Comparison of ENCODE assay signal across 8 mouse cellular contexts in the genomic region with DNA sequence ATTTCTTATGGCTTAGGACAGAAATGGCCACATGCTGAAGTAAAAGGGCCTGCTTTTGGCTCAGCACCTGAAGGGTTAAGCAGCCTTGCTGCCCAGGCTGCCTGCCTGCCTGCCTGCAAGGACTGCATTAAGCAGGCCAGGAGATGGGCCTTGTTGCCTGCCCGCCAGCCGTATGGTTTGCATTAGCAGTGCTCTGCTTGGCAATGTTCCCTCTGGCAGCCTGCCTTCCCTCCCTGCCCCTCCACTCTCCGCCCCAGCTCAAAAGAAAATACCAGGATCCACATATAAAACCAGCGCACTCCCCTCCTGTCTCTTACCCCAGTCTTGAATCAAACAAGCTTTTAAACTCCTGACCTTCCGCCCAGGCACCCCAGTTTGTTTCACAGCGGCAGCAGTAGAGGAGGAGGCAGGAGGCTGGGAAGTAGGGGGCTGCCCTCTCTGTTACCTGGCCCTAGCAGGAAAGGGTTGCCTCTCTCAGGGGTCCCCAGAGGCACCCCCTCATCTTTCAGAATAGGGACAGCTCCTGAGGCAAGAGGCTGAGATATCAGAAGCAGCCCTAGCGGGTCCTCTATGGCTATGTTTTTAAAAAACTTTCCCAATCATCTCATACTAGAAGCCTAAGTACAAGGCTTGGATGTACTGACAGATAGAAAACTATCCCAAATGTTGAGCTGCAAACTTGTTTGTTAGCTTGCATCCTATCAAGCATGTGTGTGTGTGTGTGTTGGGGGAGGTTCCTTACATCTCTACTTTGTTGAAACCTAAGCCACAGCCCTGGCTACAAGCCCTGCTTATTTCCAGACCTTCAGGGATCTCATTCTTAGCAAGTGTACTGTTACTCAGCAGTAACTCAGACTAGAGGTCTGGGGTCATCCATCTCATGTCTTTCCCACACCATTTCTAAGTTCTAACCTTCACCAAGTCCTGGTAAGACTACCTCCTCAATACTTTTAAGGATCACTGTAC.
A peak's percentile ranks its signal among the peaks of the same experiment; 100 is the strongest.
DNase-seq lines count a peak whose midpoint lies in the region; ATAC-seq and TF ChIP-seq lines count a peak whose summit lies in the region.

No protein-coding gene starts in this region.

- peak; percentile 45 for DNase-seq in midbrain, embryonic 10.5 days (ENCODE audit: low spot score)
- no peak for DNase-seq in midbrain, embryonic 11.5 days (ENCODE audit: low spot score, missing footprints)
- DNase-seq in forebrain, postnatal 0 days = peak; percentile 82
- DNase-seq in heart, postnatal 10 days = peak; percentile 79 to 80
- peak; percentile 88 to 90 for DNase-seq in kidney, postnatal 25 days
- DNase-seq in liver = peak; percentile 65
- DNase-seq in urinary bladder, postnatal 25 days (ENCODE audit: low spot score) = peak; percentile 48

- no peak overlapping the region for H3K4me3 ChIP-seq in midbrain, embryonic 10.5 days
- no peak overlapping the region for H3K4me3 ChIP-seq in midbrain, embryonic 11.5 days (ENCODE audit: low read depth, low read length)
- H3K4me3 ChIP-seq in forebrain, postnatal 0 days (ENCODE audit: low read depth, low read length) = no peak overlapping the region
- no peak overlapping the region for H3K4me3 ChIP-seq in neural tube, embryonic 13.5 days

- no peaks in the 10 kb centered on the region for H3K36me3 ChIP-seq in midbrain, embryonic 10.5 days
- H3K36me3 ChIP-seq in midbrain, embryonic 11.5 days (ENCODE audit: control insufficient read depth, insufficient read depth, low read length) = no peaks in the 10 kb centered on the region
- no peaks in the 10 kb centered on the region for H3K36me3 ChIP-seq in forebrain, postnatal 0 days (ENCODE audit: insufficient read depth)
- H3K36me3 ChIP-seq in neural tube, embryonic 13.5 days = no peaks in the 10 kb centered on the region; the same call in 1 of the 2 replicates

- no peaks in the 10 kb centered on the region for H3K4me1 ChIP-seq in midbrain, embryonic 10.5 days
- no peaks in the 10 kb centered on the region for H3K4me1 ChIP-seq in midbrain, embryonic 11.5 days (ENCODE audit: control insufficient read depth, insufficient read depth, low read length)
- H3K4me1 ChIP-seq in forebrain, postnatal 0 days (ENCODE audit: insufficient read depth) = peaks cover 10% of the 10 kb centered on the region; the same call in 1 of the 2 replicates
- peaks cover 51% of the 10 kb centered on the region for H3K4me1 ChIP-seq in neural tube, embryonic 13.5 days (replicated peaks)

- no peaks in the 10 kb centered on the region for H3K27me3 ChIP-seq in midbrain, embryonic 10.5 days (ENCODE audit: low read depth, poor library complexity, severe bottlenecking)
- H3K27me3 ChIP-seq in midbrain, embryonic 11.5 days (ENCODE audit: control insufficient read depth, insufficient read depth, low read length) = no peaks in the 10 kb centered on the region
- no peaks in the 10 kb centered on the region for H3K27me3 ChIP-seq in forebrain, postnatal 0 days (ENCODE audit: insufficient read depth, low read length)
- H3K27me3 ChIP-seq in neural tube, embryonic 13.5 days = no peaks in the 10 kb centered on the region

- intact Hi-C loops in heart, postnatal 10 days (cut with DNase I) = no loop called here

- WGBS in midbrain, embryonic 10.5 days = 66% methylated on average over 7 of the region's 7 CpGs
- WGBS in midbrain, embryonic 11.5 days = 56% methylated on average over 7 of the region's 7 CpGs
- 11% methylated on average over 7 of the region's 7 CpGs for WGBS in forebrain, postnatal 0 days
- 28% methylated on average over 7 of the region's 7 CpGs for WGBS in neural tube, embryonic 13.5 days

- no peaks in the 10 kb centered on the region for H3K9me3 ChIP-seq in midbrain, embryonic 10.5 days (replicated peaks)
- H3K9me3 ChIP-seq in midbrain, embryonic 11.5 days (ENCODE audit: control insufficient read depth, low read length) = no peaks in the 10 kb centered on the region
- H3K9me3 ChIP-seq in forebrain, postnatal 0 days (ENCODE audit: low read length) = no peaks in the 10 kb centered on the region
- H3K9me3 ChIP-seq in neural tube, embryonic 13.5 days = no peaks in the 10 kb centered on the region

- no peak for ATAC-seq in midbrain, embryonic 11.5 days (ENCODE audit: low FRiP score)
- ATAC-seq in forebrain, postnatal 0 days = peak; percentile 93
- peak; percentile 94 for ATAC-seq in neural tube, embryonic 13.5 days (ENCODE audit: low read depth)

- TF ChIP-seq CTCF in forebrain, postnatal 0 days (IDR thresholded peaks at IDR 0.05; ENCODE audit: low read depth) = no peak

- no peak overlapping the region for H3K9ac ChIP-seq in midbrain, embryonic 11.5 days (ENCODE audit: low read length)
- no peak overlapping the region; the same call in 1 of the 2 replicates for H3K9ac ChIP-seq in forebrain, postnatal 0 days
- H3K9ac ChIP-seq in neural tube, embryonic 13.5 days = peak overlapping the region; percentile 43; the same call in 1 of the 2 replicates

- peak overlapping the region; percentile 34 for H3K27ac ChIP-seq in midbrain, embryonic 10.5 days (replicated peaks)
- no peak overlapping the region for H3K27ac ChIP-seq in midbrain, embryonic 11.5 days (ENCODE audit: low read depth, low read length)
- H3K27ac ChIP-seq in forebrain, postnatal 0 days (ENCODE audit: low read depth, low read length) = peak overlapping the region; percentile 21; the same call in 1 of the 2 replicates
- H3K27ac ChIP-seq in neural tube, embryonic 13.5 days (replicated peaks) = peak overlapping the region; percentile 84

- H3K4me2 ChIP-seq in midbrain, embryonic 11.5 days = no peak overlapping the region
- H3K4me2 ChIP-seq in forebrain, postnatal 0 days (ENCODE audit: low read depth) = no peak overlapping the region
- H3K4me2 ChIP-seq in neural tube, embryonic 13.5 days = peak overlapping the region; percentile 34; the same call in 1 of the 2 replicates
